Mouse (Mus musculus) intestine, embryonic 14.5 days (tissue): Measurements from ENCODE around the gene Dhx33. TPM values are rescaled to one million over a fixed set of nuclear protein-coding genes. Genes with fewer than 3 reads are reported as not detected.
A peak's percentile ranks its signal among the peaks of the same experiment; 100 is the strongest.

ENCODE experiments used
- ATAC-seq: fragments of 200-750 bp; cut with Nextera tagmentation; replicated peaks from 2 replicates; pipeline ENCODE4 v1.8.0; 2017; ENCODE audit warnings: low read depth, moderate number of reproducible peaks, moderate TSS enrichment, moderate library complexity; ENCODE audit not compliant: low FRiP score, low TSS enrichment
- DNase-seq: peaks from one replicate; pipeline ENCODE4 v3.0.0-alpha.2; 2018; ENCODE audit warnings: low spot score
- H3K27ac ChIP-seq: fragments of 300-500 bp; sonication (generic); 2 replicates; pipeline ENCODE4 v1.5.1; 2014; ENCODE audit warnings: low read depth, mild to moderate bottlenecking, control low read depth
- H3K27me3 ChIP-seq: fragments of 300-500 bp; sonication (generic); replicated peaks from 2 replicates; pipeline ENCODE4 v1.6.1; 2014; ENCODE audit warnings: low read length, control low read depth; ENCODE audit not compliant: control insufficient read depth, insufficient read depth
- H3K36me3 ChIP-seq: fragments of 300-500 bp; sonication (generic); 2 replicates; pipeline ENCODE4 v1.6.1; 2014; ENCODE audit warnings: low read length, control low read depth; ENCODE audit not compliant: control insufficient read depth, insufficient read depth
- H3K4me1 ChIP-seq: fragments of 300-500 bp; sonication (generic); replicated peaks from 2 replicates; pipeline ENCODE4 v1.6.1; 2014; ENCODE audit warnings: low read length, control low read depth, mixed read lengths; ENCODE audit not compliant: control insufficient read depth, insufficient read depth
- H3K4me2 ChIP-seq: fragments of 300-500 bp; sonication (generic); 2 replicates; pipeline ENCODE4 v1.6.1; 2014; ENCODE audit warnings: low read length
- H3K4me3 ChIP-seq: fragments of 300-500 bp; sonication (generic); 2 replicates; pipeline ENCODE4 v1.5.1; 2014; ENCODE audit warnings: low read depth, low read length, control low read depth, mixed read lengths
- H3K9ac ChIP-seq: fragments of 300-500 bp; sonication (generic); 2 replicates; pipeline ENCODE4 v1.6.1; 2014; ENCODE audit warnings: mild to moderate bottlenecking, low read length
- H3K9me3 ChIP-seq: fragments of 300-500 bp; sonication (generic); 2 replicates; pipeline ENCODE4 v1.6.1; 2016; ENCODE audit warnings: low read length, control low read depth; ENCODE audit not compliant: control insufficient read depth
- WGBS: fragments of 180-500 bp; shearing (Covaris S2); extraction: QIAGEN DNeasy Blood & Tissue Kit; methylation state at CpG from one replicate; pipeline ENCODE4 v1.1.7; 2014; 5-methylcytosine and 5-hydroxymethylcytosine counted together
- polyA plus RNA-seq: library from polyadenylated mRNA; unstranded; fragments of >200 nt; fragmentation: Nextera tagmentation; extraction: Ambion mirVana; gene quantifications from 2 replicates; pipeline ENCODE4 v1.2.1, GENCODE M21; 2014

The Dhx33 gene
- polyA plus RNA-seq, 1 experiment from 2014 or later, result 23.0 TPM

DNA sequence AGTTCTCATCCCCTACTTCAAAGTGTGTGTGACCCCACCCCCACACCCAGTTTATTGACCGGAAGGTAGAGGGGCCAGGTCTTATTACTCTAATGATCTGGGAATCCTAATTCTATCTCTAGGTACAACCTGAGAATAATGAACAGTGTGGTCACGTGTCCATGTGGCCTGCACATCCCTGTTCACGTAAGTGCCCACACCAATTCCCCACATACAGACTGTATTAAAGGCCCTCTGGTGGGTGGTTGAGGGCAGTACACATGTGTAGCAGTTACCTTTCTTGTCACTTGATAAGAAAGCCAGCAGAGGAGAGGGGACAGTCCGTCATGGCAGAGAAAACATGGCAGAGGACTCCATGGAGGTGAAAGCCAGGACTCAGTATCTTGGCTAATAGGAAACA, 30.3 kb downstream of the Dhx33 start:
- H3K4me3 ChIP-seq, result no peak overlapping the region
- no peaks in the 10 kb centered on the region for H3K4me1 ChIP-seq
- ATAC-seq (no peak), DNase-seq (no peak)
- H3K9ac ChIP-seq, result no peak overlapping the region
- peaks cover 69% of the 10 kb centered on the region for H3K36me3 ChIP-seq
- no peak overlapping the region for H3K4me2 ChIP-seq
- no peaks in the 10 kb centered on the region for H3K27me3 ChIP-seq
- 74% methylated on average over 4 of the region's 4 CpGs for WGBS
- no peaks in the 10 kb centered on the region for H3K9me3 ChIP-seq
- H3K27ac ChIP-seq, result no peak overlapping the region

DNA sequence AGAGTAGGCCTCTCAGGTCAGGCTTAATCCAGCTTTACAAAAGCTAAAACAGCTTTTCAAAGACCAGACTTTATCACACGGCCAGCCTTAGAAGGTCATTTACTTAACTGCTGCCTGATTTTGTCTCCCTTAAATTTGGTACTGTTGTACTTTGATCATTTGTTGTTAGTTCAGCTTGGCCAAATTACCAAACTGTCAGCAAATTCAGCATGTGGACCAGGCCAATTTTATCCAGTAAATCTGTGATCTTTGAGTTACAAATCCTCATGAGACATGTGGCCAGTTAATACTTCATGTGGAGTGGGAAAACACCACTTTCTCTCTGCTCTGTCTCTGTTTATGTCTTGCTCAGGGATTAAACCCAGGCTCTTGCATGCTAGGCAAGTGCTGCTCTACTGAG, 31.7 kb downstream of the Dhx33 start:
- ATAC-seq (no peak), DNase-seq (no peak)
- Histone ChIP-seq H3K4me3 (no peak overlapping the region), H3K4me2 (no peak overlapping the region), H3K9me3 (no peaks in the 10 kb centered on the region), H3K36me3 (peaks cover 56% of the 10 kb centered on the region), H3K9ac (no peak overlapping the region), H3K27me3 (no peaks in the 10 kb centered on the region), H3K27ac (no peak overlapping the region), H3K4me1 (peaks cover 8% of the 10 kb centered on the region)
- 66% methylated on average over 1 of the region's 1 CpGs for WGBS

DNA sequence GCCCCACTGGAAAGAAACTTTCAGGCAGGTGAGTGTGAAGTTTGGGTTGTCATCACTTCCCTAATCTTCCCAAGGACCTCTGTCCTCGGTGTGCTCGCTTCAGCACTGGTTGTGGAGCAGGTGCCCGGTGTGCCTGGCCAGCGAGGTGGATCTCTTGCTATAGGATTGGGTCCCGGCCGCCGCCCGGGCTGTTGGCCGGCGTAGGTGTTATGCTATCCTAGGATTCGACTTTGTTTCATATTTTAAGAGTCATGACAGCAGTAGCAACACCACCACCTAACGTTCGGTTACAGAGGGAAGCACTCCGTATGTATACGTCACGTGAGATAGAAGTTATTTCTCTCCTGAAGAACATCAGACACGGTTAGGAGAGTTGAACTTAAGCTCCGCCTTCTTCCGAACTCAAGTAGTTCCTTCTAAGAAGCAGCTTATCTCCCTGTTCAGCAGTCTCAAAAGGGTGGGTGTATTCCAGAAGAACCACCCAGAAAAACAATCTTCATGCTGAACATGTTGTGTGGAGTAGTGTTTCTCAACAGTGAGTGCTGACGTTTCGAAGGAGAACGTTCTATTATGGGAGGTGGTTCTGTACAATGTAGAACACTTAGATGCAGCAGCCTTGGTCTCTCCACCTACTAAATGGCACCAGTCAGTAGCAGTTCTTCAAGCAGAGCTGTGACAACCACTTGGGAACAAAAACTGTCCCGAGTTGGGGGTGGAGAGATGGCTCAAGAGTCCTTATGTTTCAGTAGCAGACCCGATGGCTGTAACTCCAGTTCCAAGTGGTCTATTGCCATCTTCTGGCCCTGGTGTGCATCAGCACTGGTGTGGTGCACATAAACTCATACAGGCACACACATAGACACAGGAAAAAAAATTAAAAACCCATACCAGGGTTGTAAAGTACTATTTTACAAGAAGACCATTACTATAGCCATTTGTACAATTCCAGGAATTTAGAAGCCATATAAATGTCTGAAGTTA, 33.4 kb downstream of the Dhx33 start:
- Histone ChIP-seq H3K36me3 (peaks cover 46% of the 10 kb centered on the region), H3K9ac (peak overlapping the region; percentile 93), H3K4me1 (peaks cover 8% of the 10 kb centered on the region), H3K4me3 (peak overlapping the region; percentile 99), H3K27me3 (no peaks in the 10 kb centered on the region), H3K27ac (peak overlapping the region; percentile 82), H3K9me3 (no peaks in the 10 kb centered on the region), H3K4me2 (peak overlapping the region; percentile 53)
- ATAC-seq (peak; percentile 51), DNase-seq (no peak)
- 16% methylated on average over 24 of the region's 24 CpGs for WGBS

DNA sequence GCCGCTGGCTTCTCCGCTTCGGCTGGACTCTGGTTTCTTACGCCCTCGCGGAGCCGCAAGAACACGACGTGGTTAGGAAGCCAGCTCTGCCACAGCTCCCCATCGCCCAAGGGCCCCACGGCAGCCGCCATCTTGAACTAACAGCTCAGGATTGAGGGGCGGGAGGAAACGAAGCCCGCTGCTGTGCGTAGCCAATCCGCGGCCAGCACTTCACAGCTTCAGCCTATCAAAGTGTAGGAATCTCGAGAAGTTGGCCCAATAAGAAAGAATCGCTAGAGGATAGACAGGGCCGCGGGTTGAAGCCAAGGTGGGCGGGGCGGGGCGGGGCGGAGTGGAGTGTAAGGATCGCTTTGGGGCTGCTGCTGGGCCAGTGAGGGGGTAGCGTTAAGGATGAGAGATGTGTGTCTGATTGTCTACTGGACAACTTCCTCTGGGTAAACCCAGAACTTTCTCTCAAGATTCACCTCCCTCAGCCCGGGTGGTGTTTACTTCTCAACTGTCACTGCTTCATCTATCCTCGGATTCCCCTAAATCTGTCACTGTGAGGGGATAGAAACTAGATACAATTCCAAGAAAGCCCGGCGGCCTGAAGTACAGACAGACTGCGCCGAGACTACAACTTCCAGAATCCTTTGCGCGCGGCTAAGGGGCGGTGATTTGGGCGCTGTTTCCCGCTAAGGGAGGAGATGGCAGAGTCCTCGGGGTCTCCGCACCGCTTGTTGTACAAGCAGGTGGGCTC, 34.2 kb downstream of the Dhx33 start, which contains the start of the genes Nup88 and Rpain:
Nup88 (minus strand) TSS at position 153 of the 739 bp plus-strand sequence.
Rpain (plus strand) TSS at position 393 of the 739 bp plus-strand sequence.
- Histone ChIP-seq H3K4me1 (peaks cover 8% of the 10 kb centered on the region), H3K36me3 (peaks cover 46% of the 10 kb centered on the region)
- peak; percentile 94 for DNase-seq

DNA sequence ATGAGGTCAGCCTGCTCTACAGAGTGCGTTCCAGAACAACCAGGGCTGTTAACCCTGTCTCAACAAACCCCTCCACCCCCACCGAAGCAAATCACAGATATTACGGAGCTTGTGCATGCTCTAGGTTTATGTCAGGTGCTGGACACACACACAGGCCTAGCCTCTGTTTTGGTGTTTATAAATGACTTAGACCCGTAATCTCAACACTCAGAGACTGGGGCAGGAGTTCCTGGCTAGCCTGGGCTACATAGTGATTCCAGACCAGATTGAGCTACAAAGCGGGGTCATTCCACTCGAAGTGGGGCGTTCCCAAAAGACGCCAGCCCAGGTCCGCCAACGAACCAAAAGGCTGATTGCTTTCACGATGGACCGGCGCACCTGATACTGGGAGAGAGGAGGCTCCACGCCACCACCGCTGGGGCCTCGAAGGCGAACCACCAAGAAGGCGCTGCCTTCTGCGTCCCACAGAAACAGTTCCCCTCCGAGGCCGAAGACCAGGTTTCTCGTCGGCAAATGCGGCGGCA, 34.9 kb downstream of the Dhx33 start:
- peak overlapping the region; percentile 79 for H3K27ac ChIP-seq
- peaks cover 8% of the 10 kb centered on the region for H3K4me1 ChIP-seq
- peak overlapping the region; percentile 99 for H3K4me3 ChIP-seq
- H3K9me3 ChIP-seq, result no peaks in the 10 kb centered on the region
- peak overlapping the region; percentile 93 for H3K9ac ChIP-seq
- H3K4me2 ChIP-seq, result peak overlapping the region; percentile 73
- no peaks in the 10 kb centered on the region for H3K27me3 ChIP-seq
- ATAC-seq (peak; percentile 10; the same call in 1 of the 2 replicates), DNase-seq (no peak)
- H3K36me3 ChIP-seq, result peaks cover 47% of the 10 kb centered on the region
- 1% methylated on average over 25 of the region's 25 CpGs for WGBS

More for the DNA sequence above, 34.2 kb downstream of the Dhx33 start, which contains the start of the genes Nup88 and Rpain:
- peak within 1 kb of the TSS; percentile 82 for H3K27ac ChIP-seq
- WGBS, result under 1% methylated on average over 43 of the region's 43 CpGs
- peak within 1 kb of the TSS; percentile 99 for H3K4me3 ChIP-seq
- peak within 1 kb of the TSS; percentile 73 for H3K4me2 ChIP-seq
- H3K9me3 ChIP-seq, result no peaks in the 10 kb centered on the region
- no peaks in the 10 kb centered on the region for H3K27me3 ChIP-seq
- ATAC-seq, result peak; percentile 97
- peak within 1 kb of the TSS; percentile 93 for H3K9ac ChIP-seq

DNA sequence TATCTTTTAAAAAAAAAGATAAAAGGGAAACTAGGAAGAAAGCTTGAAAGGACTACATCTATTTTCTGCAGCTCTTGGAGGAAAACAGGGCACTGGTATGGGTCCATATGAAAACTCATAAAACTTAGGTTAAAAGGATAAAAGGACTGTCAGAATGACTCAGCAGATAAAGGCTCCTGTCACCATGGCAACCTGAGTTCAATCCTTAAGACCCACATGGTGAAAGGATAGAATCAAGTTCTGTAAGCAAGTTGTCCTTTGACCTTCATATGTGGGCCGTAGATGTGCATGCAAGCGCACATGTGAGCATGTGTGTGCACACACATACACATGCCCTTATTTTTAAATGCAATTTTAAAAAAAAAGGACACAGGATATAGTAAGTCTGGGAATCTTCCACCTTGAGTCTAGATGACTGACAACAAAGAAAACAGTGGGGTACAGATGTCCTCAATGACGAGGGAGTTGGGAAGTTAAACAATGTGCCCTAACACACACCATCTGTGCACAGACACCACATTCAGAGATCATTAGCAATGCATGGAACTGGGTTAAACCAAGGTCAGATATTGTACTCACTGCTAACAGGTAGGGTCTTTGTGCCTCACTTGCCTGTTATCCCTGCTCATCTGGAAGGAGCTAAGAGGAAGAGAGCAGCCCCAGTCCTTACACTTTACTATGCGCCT, 39.9 kb downstream of the Dhx33 start:
- Histone ChIP-seq H3K4me3 (no peak overlapping the region), H3K9ac (no peak overlapping the region), H3K36me3 (peaks cover 72% of the 10 kb centered on the region), H3K4me1 (peaks cover 8% of the 10 kb centered on the region), H3K27me3 (no peaks in the 10 kb centered on the region), H3K4me2 (no peak overlapping the region), H3K9me3 (no peaks in the 10 kb centered on the region), H3K27ac (no peak overlapping the region)
- 84% methylated on average over 4 of the region's 4 CpGs for whole genome bisulfite sequencing
- DNase-seq, result no peak
- no peak for ATAC-seq

DNA sequence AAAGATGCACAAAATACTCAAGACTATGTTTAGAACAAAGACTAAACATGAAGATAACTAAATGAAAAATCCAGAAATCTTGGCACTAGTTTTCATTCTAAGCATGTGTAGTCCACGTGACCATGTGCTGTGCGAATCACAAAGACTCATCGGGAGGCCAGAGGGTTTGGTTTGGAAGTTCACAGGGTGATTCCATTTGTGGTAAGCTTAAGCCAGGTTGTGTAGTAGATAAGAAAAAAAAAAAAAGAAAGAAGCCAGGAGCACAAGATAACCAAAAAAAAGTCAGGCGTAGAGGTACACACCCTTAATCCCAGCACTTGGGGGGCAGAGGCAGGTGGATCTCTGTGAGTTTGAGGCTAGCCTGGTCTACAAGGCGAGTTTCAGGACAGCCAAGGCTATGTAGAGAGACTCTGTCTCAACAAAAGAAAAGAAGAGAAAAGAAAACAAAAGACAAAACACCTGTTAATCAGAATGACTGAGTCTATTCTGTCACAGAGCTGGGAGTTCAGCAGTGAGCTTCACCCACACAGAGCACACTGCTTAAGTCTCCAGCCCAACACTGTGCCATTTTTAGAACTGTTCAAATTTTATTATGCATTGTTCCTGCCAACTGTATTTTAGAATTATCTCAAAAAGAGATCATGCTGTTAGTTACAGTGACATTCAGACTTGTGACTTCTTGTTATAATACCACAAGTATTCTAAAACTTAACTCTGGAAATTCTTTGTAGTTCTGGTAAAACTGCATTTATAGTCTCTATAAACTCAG, 43.3 kb downstream of the Dhx33 start:
- no peak for DNase-seq
- no peak overlapping the region for H3K9ac ChIP-seq
- H3K36me3 ChIP-seq, result peaks cover 97% of the 10 kb centered on the region

More for the DNA sequence above, 43.3 kb downstream of the Dhx33 start:
- H3K9me3 ChIP-seq, result no peaks in the 10 kb centered on the region
- no peaks in the 10 kb centered on the region for H3K4me1 ChIP-seq
- H3K27ac ChIP-seq, result no peak overlapping the region
- no peaks in the 10 kb centered on the region for H3K27me3 ChIP-seq
- H3K4me2 ChIP-seq, result no peak overlapping the region
- no peak overlapping the region for H3K4me3 ChIP-seq
- no peak for ATAC-seq
- WGBS, result 90% methylated on average over 5 of the region's 5 CpGs
